Mouse (Mus musculus): ENCODE measurements around the gene Ccdc77. TPM values are rescaled to one million over a fixed set of nuclear protein-coding genes. Genes with fewer than 3 reads are reported as not detected.
A peak's percentile ranks its signal among the peaks of the same experiment; 100 is the strongest.

The Ccdc77 gene
- polyA plus RNA-seq, 1 experiment, result 59.3 TPM

GRCm38 (mm10) chr6:120291396-120292009 lies 72.7 kb downstream of the Ccdc77 start:
- H3K4me1 ChIP-seq (ENCODE audit: control insufficient read depth, insufficient read depth, low read length), result peaks cover 2% of the 10 kb centered on the region
- no peak overlapping the region for H3K4me3 ChIP-seq (ENCODE audit: low read depth, low read length)
- no peaks in the 10 kb centered on the region for H3K9me3 ChIP-seq (replicated peaks; ENCODE audit: control insufficient read depth, insufficient read depth, low read length, poor library complexity, severe bottlenecking)
- H3K27me3 ChIP-seq (ENCODE audit: control insufficient read depth, insufficient read depth, low read length, poor library complexity, severe bottlenecking), result no peaks in the 10 kb centered on the region
- H3K27ac ChIP-seq (ENCODE audit: insufficient read depth, low read length), result peak overlapping the region; percentile 90
- no peak overlapping the region for H3K9ac ChIP-seq (ENCODE audit: low read depth, poor library complexity, severe bottlenecking)
- H3K36me3 ChIP-seq (ENCODE audit: control insufficient read depth, insufficient read depth, low read length, poor library complexity, severe bottlenecking), result no peaks in the 10 kb centered on the region
- TF ChIP-seq EP300 (IDR thresholded peaks at IDR 0.05; ENCODE audit: insufficient read depth, low read depth, low read length) (0 out of 2 replicates have a peak, but pooled peaks have one; percentile 10), CTCF (IDR thresholded peaks at IDR 0.05; ENCODE audit: low read depth, low read length) (no peak)

- H3K27me3 ChIP-seq (ENCODE audit: control insufficient read depth, insufficient read depth, low read length, poor library complexity, severe bottlenecking), result no peaks in the 10 kb centered on the region
Measured at GRCm38 (mm10) chr6:120289430-120289829, 74.7 kb downstream of the Ccdc77 start.

GRCm38 (mm10) chr6:120288541-120288940 lies 75.6 kb downstream of the Ccdc77 start:
- H3K27ac ChIP-seq (ENCODE audit: insufficient read depth, low read length), result peak overlapping the region; percentile 26; the same call in 1 of the 2 replicates
- no peaks in the 10 kb centered on the region for H3K27me3 ChIP-seq (ENCODE audit: control insufficient read depth, insufficient read depth, low read length, poor library complexity, severe bottlenecking)
- H3K4me3 ChIP-seq (ENCODE audit: low read depth, low read length), result no peak overlapping the region
- no peak overlapping the region for H3K9ac ChIP-seq (ENCODE audit: low read depth, poor library complexity, severe bottlenecking)
- H3K9me3 ChIP-seq (replicated peaks; ENCODE audit: control insufficient read depth, insufficient read depth, low read length, poor library complexity, severe bottlenecking), result no peaks in the 10 kb centered on the region
- TF ChIP-seq CTCF (IDR thresholded peaks at IDR 0.05; ENCODE audit: low read depth, low read length), result no peak
- TF ChIP-seq EP300 (IDR thresholded peaks at IDR 0.05; ENCODE audit: insufficient read depth, low read depth, low read length), result peak; percentile 12; the same call in 1 of the 2 replicates
- peaks cover 2% of the 10 kb centered on the region for H3K4me1 ChIP-seq (ENCODE audit: control insufficient read depth, insufficient read depth, low read length)
- no peaks in the 10 kb centered on the region for H3K36me3 ChIP-seq (ENCODE audit: control insufficient read depth, insufficient read depth, low read length, poor library complexity, severe bottlenecking)

More at GRCm38 (mm10) chr6:120289430-120289829, 74.7 kb downstream of the Ccdc77 start:
- TF ChIP-seq POLR2A (IDR thresholded peaks at IDR 0.05; ENCODE audit: insufficient read depth, low read length) (no peak), EP300 (IDR thresholded peaks at IDR 0.05; ENCODE audit: insufficient read depth, low read depth, low read length) (no peak), CTCF (IDR thresholded peaks at IDR 0.05; ENCODE audit: low read depth, low read length) (no peak)
- Histone ChIP-seq H3K9me3 (replicated peaks; ENCODE audit: control insufficient read depth, insufficient read depth, low read length, poor library complexity, severe bottlenecking) (no peaks in the 10 kb centered on the region), H3K4me1 (ENCODE audit: control insufficient read depth, insufficient read depth, low read length) (peaks cover 2% of the 10 kb centered on the region), H3K4me3 (ENCODE audit: low read depth, low read length) (no peak overlapping the region), H3K27ac (ENCODE audit: insufficient read depth, low read length) (peak overlapping the region; percentile 75), H3K9ac (ENCODE audit: low read depth, poor library complexity, severe bottlenecking) (no peak overlapping the region), H3K36me3 (ENCODE audit: control insufficient read depth, insufficient read depth, low read length, poor library complexity, severe bottlenecking) (no peaks in the 10 kb centered on the region)

GRCm38 (mm10) chr6:120287279-120287678 lies 76.9 kb downstream of the Ccdc77 start:
- H3K27me3 ChIP-seq (ENCODE audit: control insufficient read depth, insufficient read depth, low read length, poor library complexity, severe bottlenecking), result no peaks in the 10 kb centered on the region
- no peak overlapping the region for H3K9ac ChIP-seq (ENCODE audit: low read depth, poor library complexity, severe bottlenecking)
- H3K4me3 ChIP-seq (ENCODE audit: low read depth, low read length), result no peak overlapping the region
- peaks cover 2% of the 10 kb centered on the region for H3K4me1 ChIP-seq (ENCODE audit: control insufficient read depth, insufficient read depth, low read length)
- no peaks in the 10 kb centered on the region for H3K9me3 ChIP-seq (replicated peaks; ENCODE audit: control insufficient read depth, insufficient read depth, low read length, poor library complexity, severe bottlenecking)
- TF ChIP-seq POLR2A (IDR thresholded peaks at IDR 0.05; ENCODE audit: insufficient read depth, low read length) (no peak), CTCF (IDR thresholded peaks at IDR 0.05; ENCODE audit: low read depth, low read length) (no peak), EP300 (IDR thresholded peaks at IDR 0.05; ENCODE audit: insufficient read depth, low read depth, low read length) (no peak)
- H3K36me3 ChIP-seq (ENCODE audit: control insufficient read depth, insufficient read depth, low read length, poor library complexity, severe bottlenecking), result no peaks in the 10 kb centered on the region
- H3K27ac ChIP-seq (ENCODE audit: insufficient read depth, low read length), result no peak overlapping the region

GRCm38 (mm10) chr6:120276874-120277449 lies 87.2 kb downstream of the Ccdc77 start:
- Histone ChIP-seq H3K4me1 (ENCODE audit: control insufficient read depth, insufficient read depth, low read length) (peaks cover 6% of the 10 kb centered on the region), H3K36me3 (ENCODE audit: control insufficient read depth, insufficient read depth, low read length, poor library complexity, severe bottlenecking) (no peaks in the 10 kb centered on the region), H3K9me3 (replicated peaks; ENCODE audit: control insufficient read depth, insufficient read depth, low read length, poor library complexity, severe bottlenecking) (no peaks in the 10 kb centered on the region), H3K27ac (ENCODE audit: insufficient read depth, low read length) (no peak overlapping the region), H3K9ac (ENCODE audit: low read depth, poor library complexity, severe bottlenecking) (no peak overlapping the region), H3K27me3 (ENCODE audit: control insufficient read depth, insufficient read depth, low read length, poor library complexity, severe bottlenecking) (no peaks in the 10 kb centered on the region), H3K4me3 (ENCODE audit: low read depth, low read length) (no peak overlapping the region)
- TF ChIP-seq POLR2A (IDR thresholded peaks at IDR 0.05; ENCODE audit: insufficient read depth, low read length) (no peak), CTCF (IDR thresholded peaks at IDR 0.05; ENCODE audit: low read depth, low read length) (no peak), EP300 (IDR thresholded peaks at IDR 0.05; ENCODE audit: insufficient read depth, low read depth, low read length) (no peak)

GRCm38 (mm10) chr6:120275301-120275700 lies 88.9 kb downstream of the Ccdc77 start:
- no peaks in the 10 kb centered on the region for H3K27me3 ChIP-seq (ENCODE audit: control insufficient read depth, insufficient read depth, low read length, poor library complexity, severe bottlenecking)
- no peak overlapping the region for H3K9ac ChIP-seq (ENCODE audit: low read depth, poor library complexity, severe bottlenecking)
- peak overlapping the region; percentile 59 for H3K27ac ChIP-seq (ENCODE audit: insufficient read depth, low read length)
- H3K4me1 ChIP-seq (ENCODE audit: control insufficient read depth, insufficient read depth, low read length), result peaks cover 5% of the 10 kb centered on the region
- TF ChIP-seq CTCF (IDR thresholded peaks at IDR 0.05; ENCODE audit: low read depth, low read length), result no peak
- TF ChIP-seq POLR2A (IDR thresholded peaks at IDR 0.05; ENCODE audit: insufficient read depth, low read length), result no peak
- no peak for TF ChIP-seq EP300 (IDR thresholded peaks at IDR 0.05; ENCODE audit: insufficient read depth, low read depth, low read length)
- H3K9me3 ChIP-seq (replicated peaks; ENCODE audit: control insufficient read depth, insufficient read depth, low read length, poor library complexity, severe bottlenecking), result no peaks in the 10 kb centered on the region
- H3K4me3 ChIP-seq (ENCODE audit: low read depth, low read length), result no peak overlapping the region
- H3K36me3 ChIP-seq (ENCODE audit: control insufficient read depth, insufficient read depth, low read length, poor library complexity, severe bottlenecking), result no peaks in the 10 kb centered on the region

All from ES-Bruce4 (cell line).